Mouse (Mus musculus) kidney, embryonic 16.5 days (tissue): ENCODE results near the gene Ttc23. TPM values are rescaled to one million over a fixed set of nuclear protein-coding genes. Genes with fewer than 3 reads are reported as not detected.

Experiments used
- ATAC-seq: fragments of 200-750 bp; cut with Nextera tagmentation; 2 replicates; pipeline ENCODE4 v1.8.0; 2017; ENCODE audit warnings: moderate TSS enrichment; ENCODE audit not compliant: low FRiP score, low TSS enrichment
- H3K27ac ChIP-seq: fragments of 300-500 bp; sonication (generic); 2 replicates; pipeline ENCODE4 v1.5.1; 2014; ENCODE audit warnings: low read length
- H3K27me3 ChIP-seq: fragments of 300-500 bp; sonication (generic); 2 replicates; pipeline ENCODE4 v1.6.1; 2014; ENCODE audit warnings: low read length, control low read depth, mixed read lengths; ENCODE audit not compliant: insufficient read depth
- H3K36me3 ChIP-seq: fragments of 300-500 bp; sonication (generic); 2 replicates; pipeline ENCODE4 v1.6.1; 2014; ENCODE audit warnings: low read length, control low read depth, mixed read lengths; ENCODE audit not compliant: insufficient read depth
- H3K4me1 ChIP-seq: fragments of 300-500 bp; sonication (generic); 2 replicates; pipeline ENCODE4 v1.6.1; 2014; ENCODE audit warnings: low read length, control low read depth, mixed read lengths; ENCODE audit not compliant: insufficient read depth
- H3K4me2 ChIP-seq: fragments of 300-500 bp; sonication (generic); replicated peaks from 2 replicates; pipeline ENCODE4 v1.6.1; 2014; ENCODE audit warnings: low read depth, low read length
- H3K4me3 ChIP-seq: fragments of 300-500 bp; sonication (generic); 2 replicates; pipeline ENCODE4 v1.5.1; 2014; ENCODE audit warnings: mild to moderate bottlenecking, low read length
- H3K9ac ChIP-seq: fragments of 300-500 bp; sonication (generic); replicated peaks from 2 replicates; pipeline ENCODE4 v1.6.1; 2014; ENCODE audit warnings: low read length
- H3K9me3 ChIP-seq: fragments of 300-500 bp; sonication (generic); 2 replicates; pipeline ENCODE4 v1.6.1; 2016; ENCODE audit warnings: low read length, control low read depth
- WGBS: fragments of 180-500 bp; shearing (Covaris S2); extraction: QIAGEN DNeasy Blood & Tissue Kit; methylation state at CpG from one replicate; pipeline ENCODE4 v1.1.7; 2014; 5-methylcytosine and 5-hydroxymethylcytosine counted together
- polyA plus RNA-seq: library from polyadenylated mRNA; unstranded; fragments of >200 nt; fragmentation: Nextera tagmentation; extraction: Ambion mirVana; gene quantifications from 2 replicates; pipeline ENCODE4 v1.2.1, GENCODE M21; 2015

Ttc23 gene
- polyA plus RNA-seq, 1 experiment from 2014 or later = 32.6 TPM

- H3K27ac ChIP-seq = peak overlapping the region; percentile 78
- 35% methylated on average over 3 of the region's 3 CpGs for WGBS
- no peak overlapping the region for H3K4me2 ChIP-seq
- peaks cover 16% of the 10 kb centered on the region for H3K36me3 ChIP-seq
- 0 out of 2 replicates have a peak, but pooled peaks cover 10% of the 10 kb centered on the region for H3K4me1 ChIP-seq
- ATAC-seq = peak; percentile 49; the same call in 1 of the 2 replicates
- H3K9me3 ChIP-seq = 0 out of 2 replicates have a peak, but pooled peaks cover 2% of the 10 kb centered on the region
- H3K27me3 ChIP-seq = no peaks in the 10 kb centered on the region
- no peak overlapping the region for H3K9ac ChIP-seq
- H3K4me3 ChIP-seq = no peak overlapping the region
Observed at GRCm38 (mm10) chr7:67688281-67688680, 41.1 kb downstream of the Ttc23 start.

- 87% methylated on average over 7 of the region's 7 CpGs for WGBS
- Histone ChIP-seq H3K27ac (peak overlapping the region; percentile 68; the same call in 1 of the 2 replicates), H3K4me3 (no peak overlapping the region), H3K9ac (no peak overlapping the region), H3K9me3 (0 out of 2 replicates have a peak, but pooled peaks cover 2% of the 10 kb centered on the region), H3K4me2 (no peak overlapping the region), H3K27me3 (no peaks in the 10 kb centered on the region), H3K4me1 (0 out of 2 replicates have a peak, but pooled peaks cover 10% of the 10 kb centered on the region), H3K36me3 (peaks cover 8% of the 10 kb centered on the region)
- ATAC-seq = no peak
Observed at GRCm38 (mm10) chr7:67689793-67690192, 42.6 kb downstream of the Ttc23 start.

DNA sequence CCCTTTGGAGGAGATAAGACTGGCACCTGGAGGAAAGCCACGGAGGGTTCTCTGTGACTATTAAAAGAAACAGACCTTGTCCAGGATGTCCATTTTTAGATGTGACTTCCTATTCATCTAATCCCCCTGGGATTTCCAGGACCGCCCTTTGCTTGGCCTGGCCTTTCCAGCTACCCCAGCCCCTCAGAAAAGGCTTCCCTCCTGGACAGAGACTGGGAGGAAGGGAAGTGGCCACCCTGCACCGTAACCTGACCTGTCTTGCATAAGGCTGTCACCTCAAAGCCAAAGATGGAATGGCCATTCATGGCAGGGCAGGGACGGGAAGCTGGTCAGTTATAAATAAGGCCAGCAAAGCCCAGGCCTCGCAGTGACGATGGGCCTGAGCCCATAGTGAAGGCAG is 43.8 kb downstream of the Ttc23 start:
- ATAC-seq = no peak
- whole genome bisulfite sequencing = 69% methylated on average over 6 of the region's 6 CpGs

GRCm38 (mm10) chr7:67692141-67692540 is 44.9 kb downstream of the Ttc23 start:
- no peak for ATAC-seq

More for the DNA sequence above, 43.8 kb downstream of the Ttc23 start:
- Histone ChIP-seq H3K36me3 (no peaks in the 10 kb centered on the region; the same call in 1 of the 2 replicates), H3K27ac (no peak overlapping the region), H3K9ac (no peak overlapping the region), H3K4me1 (0 out of 2 replicates have a peak, but pooled peaks cover 10% of the 10 kb centered on the region), H3K27me3 (no peaks in the 10 kb centered on the region), H3K4me3 (no peak overlapping the region), H3K9me3 (no peaks in the 10 kb centered on the region), H3K4me2 (no peak overlapping the region)

DNA sequence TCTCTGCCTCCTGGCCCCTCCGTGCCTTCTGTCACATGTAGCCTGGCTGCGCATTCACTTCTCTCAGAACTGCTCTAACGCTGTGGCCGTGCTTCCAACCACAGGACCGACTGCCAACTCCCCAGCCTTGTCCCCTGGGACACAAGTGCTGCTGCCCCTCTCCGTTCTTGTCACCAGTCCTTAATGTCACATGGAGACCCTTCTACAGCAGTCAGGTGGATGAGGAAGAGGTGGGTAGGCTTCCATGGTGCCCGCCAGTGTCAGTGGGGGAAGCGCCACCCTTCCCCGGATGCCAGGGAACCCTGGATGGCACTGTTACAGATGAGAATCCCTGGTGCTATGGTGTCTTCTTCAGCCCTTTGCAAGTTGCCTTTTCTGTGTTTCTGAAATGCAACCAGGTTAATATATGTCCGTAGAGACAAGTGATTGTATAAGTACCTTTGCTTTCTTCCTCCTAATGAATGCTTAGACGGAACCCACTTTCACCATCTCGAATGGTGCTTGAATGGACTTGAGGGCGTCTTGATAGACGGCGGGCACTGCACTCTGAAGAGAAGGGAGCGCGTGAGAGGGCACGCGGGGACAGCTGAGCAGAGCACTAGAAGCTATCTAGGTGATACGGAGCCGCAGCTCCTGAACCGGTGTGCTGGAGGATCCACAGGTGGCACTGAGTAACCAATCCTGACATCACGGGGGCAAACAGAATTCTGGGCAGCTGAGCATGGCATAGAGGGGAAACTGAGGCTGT is 45.8 kb downstream of the Ttc23 start:
- no peak overlapping the region for H3K27ac ChIP-seq

More at GRCm38 (mm10) chr7:67692141-67692540, 44.9 kb downstream of the Ttc23 start:
- WGBS = 77% methylated on average over 3 of the region's 3 CpGs
- H3K9ac ChIP-seq = no peak overlapping the region
- no peaks in the 10 kb centered on the region for H3K9me3 ChIP-seq
- H3K27ac ChIP-seq = no peak overlapping the region
- 0 out of 2 replicates have a peak, but pooled peaks cover 10% of the 10 kb centered on the region for H3K4me1 ChIP-seq
- H3K4me3 ChIP-seq = no peak overlapping the region
- no peak overlapping the region for H3K4me2 ChIP-seq
- no peaks in the 10 kb centered on the region; the same call in 1 of the 2 replicates for H3K36me3 ChIP-seq
- no peaks in the 10 kb centered on the region for H3K27me3 ChIP-seq

DNA sequence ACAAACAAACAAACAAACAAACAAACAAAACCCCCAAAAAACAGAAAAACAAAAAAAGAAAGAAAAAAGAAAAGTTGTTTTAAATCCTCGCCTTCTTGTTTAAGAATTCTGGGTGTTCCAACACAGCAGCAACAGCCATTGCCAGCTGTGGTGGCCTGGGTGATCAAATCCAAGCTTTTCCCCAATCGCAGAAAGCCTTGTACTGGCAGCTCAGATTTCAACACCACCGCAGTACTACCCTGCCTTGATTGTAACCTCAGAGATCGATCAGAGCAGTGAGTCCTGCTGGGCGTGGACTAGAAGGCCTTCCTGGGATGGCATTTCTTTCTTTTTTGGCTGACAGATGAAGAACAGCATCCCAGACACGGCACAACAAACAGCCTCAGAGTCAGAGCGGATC is 48.7 kb downstream of the Ttc23 start:
- WGBS = 58% methylated on average over 7 of the region's 7 CpGs
- 0 out of 2 replicates have a peak, but pooled peaks cover 8% of the 10 kb centered on the region for H3K4me1 ChIP-seq
- H3K9ac ChIP-seq = no peak overlapping the region
- H3K9me3 ChIP-seq = no peaks in the 10 kb centered on the region
- H3K27ac ChIP-seq = no peak overlapping the region
- H3K4me3 ChIP-seq = no peak overlapping the region
- peaks cover 14% of the 10 kb centered on the region for H3K36me3 ChIP-seq
- no peaks in the 10 kb centered on the region for H3K27me3 ChIP-seq
- no peak for ATAC-seq
- H3K4me2 ChIP-seq = no peak overlapping the region

More for the DNA sequence above, 45.8 kb downstream of the Ttc23 start:
- no peak overlapping the region for H3K4me2 ChIP-seq
- ATAC-seq = no peak
- no peak overlapping the region for H3K4me3 ChIP-seq
- H3K9me3 ChIP-seq = no peaks in the 10 kb centered on the region
- no peak overlapping the region for H3K9ac ChIP-seq
- WGBS = 93% methylated on average over 23 of the region's 23 CpGs
- H3K4me1 ChIP-seq = 0 out of 2 replicates have a peak, but pooled peaks cover 10% of the 10 kb centered on the region
- peaks cover under 1% of the 10 kb centered on the region; the same call in 1 of the 2 replicates for H3K36me3 ChIP-seq
- H3K27me3 ChIP-seq = no peaks in the 10 kb centered on the region

DNA sequence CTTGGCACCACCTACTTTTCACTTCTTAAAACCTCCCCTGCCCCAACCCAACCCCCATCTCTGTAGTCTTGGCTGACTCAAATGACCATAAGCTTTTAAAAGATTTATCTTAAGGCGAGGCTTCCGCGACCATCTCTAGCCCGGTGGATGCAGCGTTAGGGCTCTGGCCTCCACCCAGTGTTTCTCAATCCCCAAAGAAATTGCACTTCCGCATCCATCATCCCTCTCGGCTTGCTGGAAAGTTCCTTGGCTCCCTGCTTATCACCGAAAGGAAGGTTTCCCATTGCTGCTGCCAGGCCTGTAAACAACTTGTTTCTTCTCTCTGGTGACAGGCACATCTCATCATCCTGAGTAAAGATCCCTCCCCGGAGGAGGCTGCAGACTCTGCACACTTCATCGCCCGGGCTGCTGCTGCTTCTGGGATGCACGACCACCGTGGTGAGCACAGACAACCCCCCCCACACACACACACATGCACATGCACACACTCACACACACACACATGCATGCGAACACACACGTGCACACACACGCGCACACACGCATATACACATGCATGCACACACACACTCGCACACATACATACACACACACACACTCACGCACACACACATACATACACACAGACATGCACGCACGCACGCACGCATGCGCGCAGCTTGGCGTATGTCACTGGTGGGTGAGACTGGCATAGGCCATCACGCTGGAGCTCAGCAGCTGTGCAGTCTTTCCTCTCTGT is 50.9 kb downstream of the Ttc23 start:
- Histone ChIP-seq H3K4me2 (no peak overlapping the region), H3K27ac (no peak overlapping the region), H3K36me3 (peaks cover 14% of the 10 kb centered on the region), H3K9ac (no peak overlapping the region), H3K4me3 (no peak overlapping the region), H3K4me1 (no peaks in the 10 kb centered on the region), H3K9me3 (no peaks in the 10 kb centered on the region), H3K27me3 (no peaks in the 10 kb centered on the region)
- no peak for ATAC-seq
- 89% methylated on average over 28 of the region's 28 CpGs for WGBS

DNA sequence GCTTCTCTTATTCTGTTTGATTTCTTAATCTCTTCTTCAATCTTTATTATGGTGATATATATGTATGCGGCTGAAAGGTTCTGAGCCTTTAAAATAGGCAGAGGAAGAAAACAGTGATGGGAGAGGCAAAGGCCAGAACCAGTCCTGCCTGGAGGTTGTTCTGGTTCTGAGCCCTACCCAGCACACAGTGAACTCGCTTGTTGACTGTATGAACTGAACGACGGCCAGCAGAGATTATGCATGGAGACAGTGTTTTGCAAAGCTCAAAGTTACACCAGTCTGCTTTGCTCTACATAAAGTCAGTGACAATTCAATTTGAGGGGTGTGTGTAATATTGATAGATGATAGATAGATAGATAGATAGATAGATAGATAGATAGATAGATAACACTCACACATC is 52.1 kb downstream of the Ttc23 start:
- H3K4me1 ChIP-seq = no peaks in the 10 kb centered on the region
- no peak overlapping the region for H3K27ac ChIP-seq
- H3K36me3 ChIP-seq = peaks cover 14% of the 10 kb centered on the region
- no peak overlapping the region for H3K4me3 ChIP-seq
- H3K9me3 ChIP-seq = no peaks in the 10 kb centered on the region
- no peaks in the 10 kb centered on the region for H3K27me3 ChIP-seq
- no peak overlapping the region for H3K4me2 ChIP-seq
- H3K9ac ChIP-seq = no peak overlapping the region
- no peak for ATAC-seq
- WGBS = 87% methylated on average over 4 of the region's 4 CpGs

- H3K4me1 ChIP-seq = no peaks in the 10 kb centered on the region
- H3K9ac ChIP-seq = no peak overlapping the region
- H3K27me3 ChIP-seq = no peaks in the 10 kb centered on the region
- peaks cover 14% of the 10 kb centered on the region for H3K36me3 ChIP-seq
- no peak overlapping the region for H3K4me2 ChIP-seq
- no peak overlapping the region for H3K27ac ChIP-seq
- peak; percentile 24; the same call in 1 of the 2 replicates for ATAC-seq
- H3K9me3 ChIP-seq = no peaks in the 10 kb centered on the region
- H3K4me3 ChIP-seq = no peak overlapping the region
Observed at GRCm38 (mm10) chr7:67700846-67701245, 53.6 kb downstream of the Ttc23 start.
